Mouse (Mus musculus) myocyte (in vitro differentiated cells): ENCODE results near the gene Adamts4.

Experiments
- POLR2A ChIP-seq: IDR thresholded peaks from one replicate; pipeline ENCODE4 v1.6.1; 2011; ENCODE audit warnings: low read depth, mild to moderate bottlenecking, control low read depth, moderate library complexity; ENCODE audit not compliant: insufficient read length
- USF1 ChIP-seq: IDR thresholded peaks from one replicate; pipeline ENCODE4 v1.6.1; 2011; ENCODE audit warnings: low read depth, mild to moderate bottlenecking, control low read depth, moderate library complexity

DNA sequence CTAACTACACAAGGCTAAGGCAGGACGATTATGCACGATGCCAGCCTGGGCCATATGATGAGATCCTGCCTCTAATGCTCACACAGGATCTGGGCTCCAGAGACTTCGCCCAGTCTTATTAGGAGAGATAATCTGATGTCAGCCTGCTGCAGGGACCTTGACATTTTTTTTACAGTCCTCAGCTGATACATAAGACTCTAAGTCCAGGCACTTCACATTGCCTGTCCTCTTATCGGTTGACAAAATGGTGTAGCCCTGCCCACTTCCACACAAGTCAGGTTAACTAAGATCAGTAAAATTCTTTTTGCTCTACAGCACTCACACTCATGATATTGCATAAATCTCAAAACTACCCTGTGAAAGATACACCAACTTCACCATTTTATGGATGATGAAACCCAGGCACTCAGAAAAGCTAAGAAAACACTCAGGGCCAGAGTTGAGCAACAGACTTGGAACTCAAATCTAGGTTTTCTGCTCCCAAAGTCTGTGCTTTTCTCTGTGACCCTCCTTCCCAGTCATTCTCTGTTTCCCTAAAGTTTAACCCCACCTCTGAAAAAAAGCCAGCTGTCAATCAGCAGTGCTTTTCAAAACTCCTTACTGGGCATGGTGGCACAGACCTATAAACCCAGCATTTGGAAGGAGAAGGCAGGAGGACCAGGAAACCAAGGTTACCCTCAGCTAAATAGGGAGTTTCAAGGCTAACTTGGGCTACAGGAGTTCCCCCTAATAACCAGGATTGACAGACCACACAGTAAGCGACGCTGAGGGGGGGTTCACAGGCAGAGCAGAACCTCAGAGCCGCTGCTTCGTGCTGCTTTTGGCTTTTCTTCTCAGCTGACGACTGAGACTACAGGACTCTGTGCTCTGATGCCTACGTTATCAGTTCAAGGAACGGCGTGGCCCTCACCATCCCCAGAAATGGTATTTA lies 17.2 kb upstream of the Adamts4 start:
- TF ChIP-seq USF1 (no peak), POLR2A (no peak)
